Mouse (Mus musculus) erythroblast, embryonic 14.5 days (primary cell): ENCODE data around the gene Grhl3.

Experiments
- GATA1 ChIP-seq: IDR thresholded peaks from 2 replicates; pipeline ENCODE4 v1.6.1; 2012; ENCODE audit warnings: low read length, inconsistent platforms, mixed read lengths
- TAL1 ChIP-seq: IDR thresholded peaks from 3 replicates; pipeline ENCODE4 v1.6.1; 2012; ENCODE audit warnings: low read length, inconsistent platforms, mixed read lengths

DNA sequence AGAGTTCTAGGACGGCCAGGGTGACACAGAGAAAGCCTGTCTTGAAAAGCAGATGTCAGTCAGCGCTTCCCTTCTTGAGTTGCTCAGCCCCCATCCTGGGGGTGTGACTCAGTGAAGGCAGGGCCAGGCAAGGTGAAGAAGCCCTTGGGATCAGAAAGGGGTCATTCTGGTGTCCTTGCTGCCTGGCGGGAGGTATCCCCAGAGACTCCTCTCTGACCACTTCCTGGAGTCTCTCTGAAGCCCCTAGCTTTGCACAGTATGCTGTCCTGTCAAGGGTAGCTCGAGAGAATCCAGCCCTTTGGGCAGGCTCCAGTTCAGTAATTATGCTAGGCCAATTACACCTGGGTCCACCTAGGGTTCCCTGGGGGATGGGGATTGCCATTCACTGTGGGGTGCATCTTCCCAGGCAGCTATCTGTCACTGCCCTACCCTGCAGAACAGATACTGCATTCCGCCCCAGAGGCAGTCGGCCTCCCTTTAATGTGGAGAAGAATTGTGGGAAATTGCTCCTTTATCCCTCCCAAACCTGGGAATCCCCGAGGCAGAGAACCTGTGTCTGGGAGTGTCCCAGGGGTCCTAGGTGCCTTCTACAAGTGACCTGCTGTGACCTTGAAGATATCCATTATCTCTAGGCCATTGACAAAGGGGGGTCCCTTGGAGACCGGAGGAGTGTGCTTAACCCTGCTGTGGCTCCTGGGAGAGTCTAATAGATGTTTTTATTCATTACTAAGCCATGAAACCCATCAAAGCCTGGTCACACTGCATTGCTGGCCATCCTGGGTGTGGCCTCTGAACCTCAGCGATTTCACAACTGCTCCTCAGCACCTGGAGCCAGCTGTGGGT is 41.4 kb downstream of the Grhl3 start:
- no peak for TF ChIP-seq GATA1
- no peak for TF ChIP-seq TAL1
